Mouse (Mus musculus) thymus, postnatal 25 days (tissue): ENCODE results near the gene Susd5.

Experiments used
- DNase-seq: peaks from one replicate; pipeline ENCODE4 v3.0.0; 2022

The Susd5 gene

DNA sequence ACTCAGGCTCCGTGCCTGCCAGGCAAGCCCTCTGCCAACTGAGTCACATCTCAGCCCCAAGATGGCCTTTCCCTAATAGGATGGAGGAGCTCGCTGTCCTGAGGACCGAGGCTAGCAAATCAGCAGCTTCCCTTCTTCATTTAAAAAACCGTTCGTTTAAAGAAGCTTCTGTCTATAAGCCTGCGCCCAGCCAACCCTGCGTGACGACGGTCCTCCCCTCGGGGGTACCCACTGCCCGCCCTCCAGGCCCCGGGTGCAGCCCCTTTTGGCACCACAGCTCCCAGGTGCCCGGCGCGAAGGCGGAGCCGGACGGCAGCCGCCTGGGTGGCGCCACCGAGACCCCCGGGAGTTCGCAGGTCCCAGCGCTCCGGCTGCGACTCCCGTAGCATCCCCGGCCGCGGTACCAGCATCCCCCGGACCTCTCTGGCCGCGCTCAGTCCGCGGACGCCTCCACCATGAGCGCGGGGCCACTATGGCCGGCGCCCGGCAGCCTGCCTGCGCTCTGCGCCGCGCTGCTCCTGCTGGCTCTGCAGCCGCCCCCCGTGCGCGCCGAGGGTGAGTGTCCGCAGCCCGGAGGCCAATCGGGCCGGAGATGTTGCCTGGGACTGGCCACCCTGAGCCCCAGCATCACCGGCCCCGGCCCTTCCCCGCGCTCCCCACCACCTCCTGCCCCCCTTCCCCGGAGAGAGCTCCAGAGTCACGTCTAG is at the start of gene Susd5:
Gene Susd5, plus strand, starts transcription at position 51 of the 707 bp plus-strand sequence.
- no peak for DNase-seq

DNA sequence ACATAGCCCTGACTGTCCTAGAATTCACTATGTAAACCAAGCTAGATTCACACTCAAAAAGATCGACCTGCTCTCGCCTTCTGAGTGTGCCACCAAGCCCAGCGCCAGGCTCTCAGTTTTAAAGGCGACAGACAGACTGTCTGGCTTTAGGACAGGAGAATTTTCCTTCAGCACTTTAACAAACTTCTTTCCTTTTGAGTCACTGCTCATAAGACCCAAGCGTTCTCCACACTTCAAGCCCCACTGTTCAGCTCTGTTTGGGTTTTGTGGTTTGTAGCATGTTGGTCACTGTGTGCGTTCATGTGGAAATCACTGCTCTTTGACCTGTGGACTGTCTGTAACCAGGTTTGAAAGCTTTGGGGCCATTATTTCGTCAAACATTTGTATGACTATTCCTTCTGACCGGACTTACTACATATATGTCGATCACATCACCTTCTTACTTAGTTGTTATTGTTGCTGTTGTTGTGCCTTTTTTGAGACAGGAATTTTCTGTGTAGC is 49.0 kb upstream of the Susd5 start:
- no peak for DNase-seq

DNA sequence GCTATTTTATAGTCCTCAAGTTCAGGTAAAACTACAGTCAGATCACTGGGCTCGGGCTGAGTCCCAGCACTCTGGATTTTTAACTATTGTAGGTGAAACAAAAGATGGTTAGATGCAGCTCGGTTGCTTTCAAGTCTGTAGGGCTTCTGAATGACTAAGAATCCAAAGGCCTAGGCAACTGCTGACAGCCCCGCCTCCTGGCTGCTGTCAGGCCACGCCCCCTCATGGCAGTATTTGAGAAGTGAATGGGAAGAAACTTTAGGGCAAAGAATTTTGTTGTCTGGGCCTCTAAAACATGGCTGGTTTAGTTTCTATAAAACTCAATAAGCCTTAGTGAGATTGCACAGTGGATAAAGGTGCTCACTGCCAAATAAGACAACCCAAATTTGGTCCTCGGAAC is 47.4 kb upstream of the Susd5 start:
- no peak for DNase-seq

DNA sequence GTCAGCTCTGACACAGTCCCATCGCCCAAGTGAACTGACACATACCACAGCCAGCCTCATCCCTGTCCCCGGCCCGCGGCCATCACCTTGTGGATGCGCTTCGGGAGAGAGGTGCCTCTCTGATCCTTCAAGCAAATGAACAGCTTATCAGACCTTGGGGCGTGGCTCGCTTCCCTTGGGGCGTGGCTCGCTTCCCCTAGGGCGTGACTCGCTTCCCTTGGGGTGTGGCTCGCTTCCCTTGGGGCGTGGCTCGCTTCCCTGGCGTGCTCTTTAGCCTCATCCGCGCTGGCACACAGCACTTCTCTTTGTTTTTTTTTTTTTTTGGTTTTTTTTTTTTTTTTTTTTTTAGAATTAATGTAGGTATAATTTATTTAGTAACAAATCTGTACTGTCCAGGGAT is 45.7 kb upstream of the Susd5 start:
- DNase-seq = no peak

DNA sequence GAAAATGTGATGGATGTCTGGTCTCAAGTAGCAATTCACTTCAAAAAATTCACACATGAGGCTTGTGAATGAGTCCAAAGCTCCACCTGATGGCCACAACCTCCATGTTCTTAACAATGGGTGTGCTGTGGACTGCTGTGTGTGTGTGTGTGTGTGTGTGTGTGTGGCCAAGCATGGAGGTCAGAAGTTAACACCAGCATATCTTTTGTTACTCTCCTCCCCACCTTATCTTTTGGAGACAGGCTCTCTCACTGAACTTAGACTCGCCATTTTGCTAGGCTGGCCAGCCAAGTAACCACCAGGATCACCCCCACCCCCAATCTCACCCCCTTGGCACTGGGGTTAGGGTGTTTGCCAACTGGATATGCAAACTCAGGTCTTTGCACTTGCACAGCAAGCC is 42.9 kb upstream of the Susd5 start:
- no peak for DNase-seq

DNA sequence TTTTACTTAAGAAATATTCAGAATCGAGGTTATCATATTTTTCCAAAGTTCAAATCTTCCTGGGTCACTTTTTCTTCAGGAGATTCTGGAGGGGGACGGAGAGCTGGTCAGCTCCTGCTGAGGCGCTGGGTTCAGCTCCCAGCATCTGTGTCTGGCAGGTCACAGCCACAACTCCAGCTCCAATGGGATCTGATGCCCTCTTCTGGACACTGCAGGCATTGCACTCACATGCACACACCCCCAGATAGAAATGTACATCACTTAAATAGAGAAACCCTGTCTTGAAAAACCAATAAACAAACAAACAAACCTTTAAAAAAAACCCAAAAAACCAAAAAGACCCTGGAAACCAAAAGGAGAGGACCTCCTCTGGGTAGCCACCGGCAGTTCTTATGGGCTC is 41.2 kb upstream of the Susd5 start:
- DNase-seq = peak; percentile 29

DNA sequence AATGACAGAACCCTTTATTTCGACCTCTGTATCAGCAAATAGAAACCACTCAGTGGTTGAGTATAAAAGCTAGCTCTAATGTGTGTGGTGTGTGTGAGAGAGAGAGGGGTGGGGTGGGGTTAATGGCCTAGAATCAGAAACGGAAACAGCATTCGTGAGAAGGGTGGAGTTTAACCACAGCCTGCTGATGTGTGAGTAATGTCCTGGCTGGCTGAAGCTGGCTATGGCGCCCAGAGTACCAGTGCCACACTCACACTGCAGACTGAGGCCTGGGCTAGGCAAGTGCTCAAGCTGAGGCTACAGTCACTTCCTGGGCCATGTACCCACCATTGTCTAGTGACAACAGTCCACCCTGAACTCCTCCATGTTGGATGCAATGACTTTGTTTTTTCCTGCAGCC is 40.5 kb upstream of the Susd5 start:
- DNase-seq = no peak

DNA sequence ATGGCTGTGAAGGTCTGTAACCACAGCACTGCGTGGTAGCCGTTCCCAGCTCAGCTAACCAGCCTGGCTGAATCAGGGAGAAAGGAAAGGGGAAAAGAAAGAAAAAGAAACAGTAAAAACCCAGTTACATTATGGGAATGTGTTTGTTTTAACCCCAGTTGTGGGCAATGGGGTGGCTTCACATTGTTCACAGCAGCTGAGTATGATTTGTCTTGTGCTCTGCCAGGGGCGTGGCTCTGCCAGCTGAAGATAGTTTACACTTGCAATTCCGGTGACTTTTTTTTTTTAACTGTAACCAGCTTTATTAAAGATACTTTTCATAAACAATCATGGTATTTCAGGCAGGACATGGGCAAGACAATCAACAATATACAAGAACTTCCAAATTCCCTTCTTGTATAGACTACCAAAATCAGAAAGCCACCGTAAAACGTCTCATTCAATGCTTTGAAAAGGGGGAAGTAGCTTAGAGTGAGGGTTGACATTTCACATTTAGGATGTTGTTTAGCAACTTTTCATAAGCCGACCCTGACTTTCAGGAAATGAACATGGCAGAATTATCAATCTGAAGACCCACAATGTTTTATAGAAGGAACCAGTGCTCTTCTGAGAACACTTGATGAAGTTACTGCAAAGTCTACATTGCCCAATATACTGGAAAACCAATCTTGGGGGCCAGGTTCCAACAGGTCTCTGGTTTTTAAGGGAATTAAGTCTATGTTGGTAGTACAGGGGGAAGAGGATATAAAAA is 37.8 kb upstream of the Susd5 start:
- DNase-seq = no peak

DNA sequence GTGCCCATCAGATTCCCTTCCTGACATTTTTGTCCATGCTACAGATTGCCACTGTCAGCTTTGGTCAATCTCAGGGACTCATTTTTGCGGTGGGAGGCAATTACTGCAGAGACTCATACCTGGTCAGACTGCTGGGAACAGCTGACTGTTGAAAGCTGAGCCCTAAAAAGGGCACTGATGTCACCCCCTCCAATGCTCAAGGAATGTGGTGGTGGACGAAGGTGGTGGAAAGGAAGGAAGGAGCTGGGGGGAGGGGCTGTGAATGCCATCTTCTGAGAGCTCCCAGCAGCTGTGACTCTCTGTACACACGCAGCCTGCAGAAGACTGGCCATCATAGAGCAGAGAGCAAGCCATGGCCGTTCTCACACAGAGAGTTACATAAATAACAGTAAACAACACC is 34.8 kb upstream of the Susd5 start:
- DNase-seq = no peak

DNA sequence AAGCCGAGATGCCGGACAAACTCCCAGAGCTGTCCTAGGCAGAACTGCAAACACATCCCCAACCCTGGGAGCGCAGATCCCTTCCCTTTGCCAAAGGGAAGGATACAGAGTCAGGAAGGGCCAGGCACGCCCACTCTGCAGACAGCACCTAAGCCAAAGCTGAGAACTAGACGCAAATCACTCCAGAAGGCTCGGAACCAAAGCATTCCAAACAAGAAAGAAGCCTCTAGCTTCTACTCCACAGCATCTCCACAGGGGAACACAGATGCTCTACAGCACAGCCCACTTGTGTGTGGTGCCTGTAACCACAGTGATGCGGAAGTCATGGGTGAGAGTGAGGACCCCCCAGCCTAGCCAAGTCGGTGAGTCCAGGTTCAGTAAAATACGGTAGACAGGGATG is 31.8 kb upstream of the Susd5 start:
- no peak for DNase-seq

DNA sequence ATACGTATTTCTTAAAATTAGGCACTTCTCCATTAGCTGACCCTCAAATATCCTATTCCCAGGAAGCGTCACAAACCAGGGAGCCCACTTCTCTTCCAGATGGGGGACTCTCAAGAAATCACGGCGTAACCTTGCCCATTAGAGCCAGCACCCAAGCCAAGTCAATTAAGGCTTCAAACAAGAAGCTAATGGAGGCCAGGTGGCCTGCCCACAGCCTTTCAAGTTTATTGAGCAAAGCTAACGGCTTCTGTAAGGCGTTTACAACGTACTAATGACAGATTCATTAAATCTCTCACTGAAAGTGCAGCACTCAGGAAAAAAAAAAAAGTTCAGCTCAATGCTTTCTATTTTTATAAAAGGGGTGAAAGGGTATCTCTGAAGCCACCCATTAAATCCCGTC is 31.1 kb upstream of the Susd5 start:
- no peak for DNase-seq

DNA sequence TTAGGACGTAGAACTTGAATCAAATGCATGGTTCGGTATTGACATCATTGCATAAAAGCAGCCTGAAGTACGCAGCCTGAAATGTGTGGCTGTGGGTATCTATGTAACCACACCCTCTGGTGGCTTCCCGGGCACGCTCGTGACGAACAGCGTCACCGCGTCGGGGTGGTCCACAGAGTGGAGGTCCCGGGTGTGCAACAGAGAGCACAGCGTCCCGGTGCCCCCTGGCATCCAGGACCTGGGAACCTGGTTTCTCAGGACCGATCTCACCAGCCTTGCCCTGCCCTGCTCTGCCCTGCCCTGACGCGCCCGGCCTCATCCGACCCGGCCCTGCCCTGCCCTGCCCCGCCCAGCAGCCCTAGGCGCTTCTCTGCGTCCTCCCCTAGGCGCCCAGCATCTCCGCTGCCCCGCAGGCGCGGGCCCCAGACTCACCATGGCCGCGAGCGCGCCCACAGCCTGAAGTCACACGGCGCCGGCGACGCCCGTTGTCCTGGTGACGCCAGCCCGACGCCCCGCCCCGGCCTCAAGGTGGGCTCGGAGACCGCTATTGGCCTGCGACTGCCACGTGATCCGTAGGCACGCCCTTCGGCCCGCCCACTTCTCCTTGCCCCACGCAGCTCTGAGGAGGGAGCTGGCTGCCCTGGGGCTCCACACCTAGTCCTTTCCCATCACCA is 30.5 kb upstream of the Susd5 start:
- DNase-seq = peak; percentile 82

DNA sequence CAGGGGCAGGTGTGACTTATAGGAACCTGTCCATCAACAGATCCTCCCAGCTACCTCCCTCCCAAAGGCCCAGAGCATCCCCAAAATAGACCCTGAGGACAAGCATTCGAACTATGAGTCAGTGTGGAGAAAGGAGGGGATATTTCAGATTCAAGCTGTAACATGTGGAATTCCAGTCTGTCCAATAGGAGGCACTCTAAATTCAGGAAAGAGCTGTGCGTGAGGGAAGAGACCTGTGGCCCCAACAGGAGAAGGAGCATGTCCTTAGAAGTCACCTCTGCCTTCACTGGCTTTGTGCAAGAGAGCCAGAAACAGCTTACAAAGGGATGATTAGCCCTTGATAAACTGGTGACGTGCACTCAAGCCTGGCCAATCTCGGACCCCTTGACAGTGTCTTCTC is 16.0 kb upstream of the Susd5 start:
- DNase-seq = no peak

DNA sequence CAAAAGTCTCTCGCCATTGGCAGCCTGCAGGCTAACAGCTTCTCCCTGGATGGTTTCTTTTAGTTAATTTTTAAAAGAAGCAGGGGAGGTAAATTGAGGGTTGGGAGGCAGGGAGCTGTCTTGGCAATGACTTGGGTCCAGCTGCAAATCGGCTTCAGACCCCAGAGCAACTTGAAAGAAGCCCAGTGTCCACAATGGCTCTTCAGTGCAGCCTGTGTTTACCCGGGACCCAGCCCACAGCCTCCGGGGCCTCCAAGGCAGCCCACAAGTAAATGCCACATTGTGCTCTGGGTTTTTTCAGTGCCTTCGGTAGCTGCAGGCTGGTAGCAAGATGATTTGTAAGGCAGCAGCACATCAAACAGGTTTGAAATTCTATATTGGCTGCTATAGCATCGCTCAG is 14.4 kb upstream of the Susd5 start:
- DNase-seq = no peak

DNA sequence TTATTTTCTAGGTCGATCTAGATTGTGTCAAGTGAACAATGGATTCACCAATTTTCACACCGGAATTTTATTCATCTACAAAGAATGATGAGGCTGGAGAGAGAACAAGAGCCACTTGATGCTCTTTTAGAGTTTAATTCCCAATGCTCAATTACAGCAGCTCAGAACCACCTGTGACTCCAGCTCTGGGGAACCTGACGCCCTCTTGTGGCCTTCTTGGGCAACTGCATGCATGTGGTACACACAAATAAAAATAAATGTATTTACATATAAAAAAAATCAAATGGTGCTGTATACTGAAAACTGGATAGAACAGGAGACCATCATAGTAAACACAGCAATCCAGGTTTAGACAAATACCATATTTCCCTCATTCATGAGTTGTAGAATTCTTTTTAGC is 12.5 kb upstream of the Susd5 start:
- DNase-seq = no peak

DNA sequence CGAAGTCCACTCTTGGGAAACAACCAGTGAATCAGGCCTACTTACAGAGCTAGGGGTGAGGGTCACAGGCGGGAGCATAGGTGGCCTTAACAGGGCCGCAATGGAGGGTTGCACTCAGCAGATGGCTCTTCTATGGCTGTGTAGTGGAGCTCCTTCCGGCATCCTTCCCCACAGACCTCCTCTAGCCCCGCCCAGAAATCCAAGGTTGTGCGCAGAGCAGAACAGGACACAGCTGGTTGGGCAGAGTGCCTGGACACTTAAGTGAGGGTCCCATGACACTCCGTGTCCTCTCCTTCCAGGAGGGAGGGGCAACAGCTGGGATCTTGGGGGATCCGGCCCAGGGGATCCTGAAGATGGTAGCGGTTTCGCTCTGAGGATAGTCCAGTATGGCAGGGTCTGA is 10.9 kb upstream of the Susd5 start, which contains the start of gene Fbxl2:
Gene Fbxl2, minus strand, starts transcription at position 164 of the 400 bp plus-strand sequence.
- DNase-seq = no peak

DNA sequence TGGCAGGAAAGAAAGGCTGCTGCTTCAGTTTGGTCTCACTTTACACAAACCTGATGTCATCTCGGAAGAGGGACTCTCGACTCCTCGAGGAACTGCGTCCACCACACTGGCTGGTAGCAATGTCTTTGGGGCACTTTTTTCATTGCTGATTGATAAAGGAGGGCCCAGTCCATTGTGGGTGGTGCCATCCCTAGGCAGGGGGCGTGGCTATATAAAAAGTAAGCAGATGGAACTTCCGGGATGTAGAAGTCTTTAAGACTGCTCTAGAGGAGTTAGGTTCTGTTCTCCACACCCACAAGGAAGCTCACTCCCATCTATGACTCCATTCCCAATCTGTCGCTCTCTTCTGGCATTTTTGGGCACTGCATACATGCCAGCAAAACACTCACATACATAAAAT is 10.3 kb upstream of the Susd5 start:
- DNase-seq = no peak

DNA sequence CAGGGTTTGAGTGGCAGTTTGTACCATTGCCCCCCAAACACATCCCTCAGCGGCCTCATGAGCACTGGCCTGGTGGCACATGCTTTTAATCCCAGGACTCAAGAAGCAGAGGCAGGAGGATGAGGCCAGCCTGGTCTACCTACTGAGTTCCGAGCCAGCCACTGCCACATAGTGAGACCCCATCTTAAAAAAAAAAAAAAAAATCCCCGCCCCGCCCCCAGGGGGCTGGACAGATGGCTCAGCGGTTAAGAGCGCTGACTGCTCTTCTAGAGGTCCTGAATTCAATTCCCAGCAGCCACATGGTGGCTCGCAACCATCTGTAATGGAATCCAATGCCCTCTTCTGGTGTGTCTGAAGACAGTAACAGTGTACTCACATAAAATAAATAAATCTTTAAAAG is 6.8 kb upstream of the Susd5 start:
- DNase-seq = no peak

DNA sequence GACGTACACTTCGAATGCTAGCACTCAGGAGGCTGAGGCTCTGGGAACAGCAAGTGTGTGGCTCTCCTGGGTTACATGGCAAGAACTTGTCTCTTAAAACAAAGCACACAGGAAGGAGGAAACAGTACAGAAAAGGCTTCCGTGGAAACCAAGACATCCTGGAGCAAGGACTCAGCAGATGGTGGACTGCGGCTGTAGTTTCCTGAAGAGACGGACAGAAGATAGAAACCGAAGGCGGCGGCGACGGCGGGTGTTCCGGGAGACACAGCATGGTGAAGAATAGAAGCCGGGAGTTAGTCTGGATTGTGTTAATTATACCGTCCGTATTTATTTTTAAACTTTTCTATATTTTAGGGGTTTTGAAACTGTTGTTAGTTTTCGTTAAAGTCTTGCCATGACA is 6.2 kb upstream of the Susd5 start:
- no peak for DNase-seq

DNA sequence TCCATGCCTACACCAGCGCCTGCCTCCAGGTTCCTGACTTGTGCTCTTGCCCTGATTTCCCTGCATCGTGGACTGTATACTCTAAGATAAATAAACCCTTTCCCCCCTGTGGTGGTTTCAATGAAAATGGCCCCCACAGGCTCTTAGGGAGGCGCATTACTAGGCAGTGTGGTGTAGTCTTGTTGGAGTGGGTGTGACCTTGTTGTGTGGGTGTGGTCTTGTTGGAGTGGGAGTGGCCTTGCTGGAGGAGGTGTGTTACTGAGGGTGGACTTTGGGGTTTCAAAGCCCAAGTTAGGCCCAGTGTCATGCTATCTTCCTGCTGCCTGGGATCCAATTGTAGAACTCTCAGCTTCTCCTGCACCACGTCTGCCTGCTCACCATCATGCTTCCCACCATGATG is 4.9 kb upstream of the Susd5 start:
- no peak for DNase-seq

DNA sequence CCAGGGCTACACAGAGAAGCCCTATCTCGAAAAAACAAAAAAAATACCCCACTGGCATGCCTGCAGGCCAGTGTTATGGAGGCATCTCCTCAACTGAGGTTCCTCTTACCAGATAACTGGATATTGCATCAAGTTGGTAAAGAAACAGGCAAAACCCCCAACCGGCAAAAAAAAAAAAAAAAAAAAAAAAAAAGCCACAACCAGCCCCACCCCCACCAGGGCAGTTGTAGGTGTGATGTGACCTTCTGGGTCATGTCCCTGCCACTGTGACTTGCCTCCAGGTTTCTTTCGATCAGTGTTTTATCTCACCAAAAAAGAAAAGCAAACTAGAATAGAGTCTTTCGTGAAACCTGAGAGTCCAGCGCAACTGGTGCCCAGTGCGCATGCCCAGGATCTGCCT is 4.1 kb upstream of the Susd5 start:
- no peak for DNase-seq

DNA sequence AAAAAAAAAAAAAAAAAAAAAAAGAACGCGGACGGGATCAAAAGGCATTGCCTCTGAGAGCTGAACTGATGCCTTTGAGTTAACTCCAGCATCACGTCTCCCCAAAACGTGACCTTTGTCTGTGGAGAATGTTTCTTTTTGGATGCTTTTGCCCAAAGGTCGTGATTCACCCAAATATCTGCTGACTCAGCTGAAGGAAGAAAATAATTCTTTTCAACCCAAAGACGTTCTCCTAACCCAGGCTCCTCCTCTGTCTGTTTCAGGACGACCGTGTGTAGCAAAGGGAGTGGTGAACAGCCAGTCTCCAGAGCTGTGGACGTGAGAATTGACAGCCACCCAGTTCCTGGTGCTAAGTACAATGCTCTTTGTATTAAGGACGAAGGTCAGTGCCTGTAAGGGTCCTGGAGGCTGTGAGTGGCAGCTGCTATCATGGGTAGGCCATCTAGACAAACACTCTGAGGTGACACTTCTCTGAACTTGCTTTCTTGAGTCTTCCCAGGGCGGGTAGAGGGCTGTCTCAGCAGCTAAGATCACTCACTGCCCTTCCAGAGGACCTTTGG is 11.6 kb downstream of the Susd5 start:
- no peak for DNase-seq

DNA sequence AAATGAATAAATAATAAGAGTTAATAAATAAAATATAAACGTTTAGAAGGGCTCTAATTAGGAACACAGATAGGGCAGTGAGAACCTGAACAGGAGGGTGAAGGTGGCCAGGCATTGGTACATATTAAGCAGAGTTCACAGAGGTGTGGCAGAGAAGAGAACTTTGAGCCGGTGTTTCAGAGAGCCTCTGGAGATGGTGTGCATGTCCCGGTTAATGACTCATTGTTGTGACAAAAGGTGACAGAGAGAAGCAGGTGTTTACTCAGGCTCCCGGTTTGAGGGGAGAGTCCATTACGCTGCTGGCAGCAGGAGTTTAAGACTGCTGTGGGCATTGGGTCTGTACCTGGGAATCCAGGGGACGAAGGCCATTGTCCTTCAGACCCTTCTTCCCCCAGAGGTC is 12.4 kb downstream of the Susd5 start:
- DNase-seq = no peak

DNA sequence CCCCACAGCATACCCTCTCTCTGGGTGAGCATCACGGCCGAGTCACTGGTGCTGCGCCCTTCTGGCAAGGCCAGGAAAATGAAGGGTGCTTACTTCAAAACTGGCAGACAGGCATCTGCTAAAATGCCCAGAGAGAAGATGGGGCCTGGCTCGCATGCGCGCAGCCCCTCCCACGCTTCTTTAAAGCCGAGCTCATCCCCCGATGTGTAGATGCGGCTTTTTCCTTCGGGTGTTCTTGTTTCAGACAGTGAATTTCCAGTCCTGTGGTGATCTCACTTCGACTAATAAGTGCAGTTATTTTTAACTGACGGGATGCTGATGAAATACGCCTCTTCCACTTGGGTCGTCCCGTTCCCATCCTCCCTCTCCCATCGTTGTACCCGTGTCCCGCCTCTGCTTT is 16.7 kb downstream of the Susd5 start:
- DNase-seq = no peak
